Mouse (Mus musculus) c-Kit-positive CD71-positive TER-119-negative erythroid progenitor cells, embryonic 14.5 days (primary cell): ENCODE results near the gene Gng12.
"Not testable (repeated sequence)": the region's sequence is repeated elsewhere in the genome, so short reads cannot be mapped to it uniquely, and the experiment has no call there.

Source experiments
- DNase-seq: peaks from one replicate; pipeline ENCODE4 v3.0.0-alpha.2; 2013; ENCODE audit warnings: low read depth

Gng12 gene

GRCm38 (mm10) chr6:66955089-66955657, 59.0 kb downstream of the Gng12 start:
- DNase-seq: no peak

GRCm38 (mm10) chr6:66958466-66959235, 62.5 kb downstream of the Gng12 start:
- DNase-seq: no peak

DNA sequence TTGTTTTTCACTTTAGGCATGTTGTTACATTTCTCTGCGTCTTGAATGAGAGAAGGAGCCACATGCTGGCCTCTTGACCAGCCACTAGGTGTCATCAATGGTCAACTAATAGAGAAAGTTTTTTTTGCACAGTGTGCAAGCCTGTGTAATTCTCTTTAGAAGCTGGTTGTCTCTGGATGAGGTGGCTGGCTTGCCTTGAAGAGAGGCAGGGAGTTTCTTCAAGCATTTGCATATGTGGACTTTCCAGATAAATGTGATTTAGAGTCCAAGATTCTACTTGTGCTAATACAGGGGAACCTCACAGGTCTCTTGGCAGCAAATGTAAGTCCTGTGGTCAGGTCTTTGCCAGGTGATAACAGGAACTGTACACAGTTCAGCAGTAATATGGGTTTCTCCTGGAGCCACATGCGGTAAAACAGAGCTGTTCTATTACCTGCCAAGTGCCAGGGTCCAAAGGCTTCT, 66.4 kb downstream of the Gng12 start:
- peak; percentile 50 for DNase-seq

DNA sequence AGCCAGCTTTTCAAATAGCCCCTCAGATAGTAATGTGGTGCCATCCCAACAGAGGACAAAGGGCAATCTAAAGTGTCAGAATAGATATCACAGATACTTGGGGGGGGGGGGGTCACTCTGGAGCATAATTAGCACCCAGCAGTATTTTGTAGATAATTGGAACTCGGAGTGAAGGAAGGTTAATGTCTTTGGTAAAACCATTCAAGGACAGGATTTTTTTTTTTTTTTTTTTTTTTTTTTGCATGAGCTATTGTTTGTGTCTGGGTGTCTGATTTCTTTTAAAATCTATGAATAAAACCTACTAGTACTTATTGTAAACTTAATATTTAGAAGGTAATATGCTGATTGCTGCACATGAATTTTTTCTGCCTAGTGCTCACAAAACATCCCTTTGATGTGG, 66.9 kb downstream of the Gng12 start:
- no peak for DNase-seq

GRCm38 (mm10) chr6:66963651-66964050, 67.5 kb downstream of the Gng12 start:
- DNase-seq: not testable (repeated sequence)

DNA sequence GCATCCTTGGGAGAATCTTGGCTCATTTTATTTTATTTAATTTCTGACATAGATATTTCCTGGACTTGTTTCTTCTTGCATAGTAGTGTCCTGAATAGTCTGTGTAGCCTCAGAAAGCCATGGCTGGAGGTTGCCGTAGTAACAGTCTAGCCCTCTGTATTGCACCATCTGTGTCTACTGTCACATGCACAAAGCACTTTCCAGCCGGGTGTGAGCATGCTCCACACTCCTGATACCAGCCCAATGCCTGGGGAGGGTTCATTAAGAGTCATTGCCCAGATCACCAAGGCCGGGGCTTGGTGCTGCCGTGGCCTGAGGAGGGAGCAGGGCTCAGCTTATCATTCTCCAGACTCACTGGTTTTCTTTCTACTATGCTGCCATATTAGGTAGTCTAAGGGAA, 68.0 kb downstream of the Gng12 start:
- DNase-seq: no peak

- no peak for DNase-seq
These were observed 69.0 kb downstream of the Gng12 start for GRCm38 (mm10) chr6:66965203-66965602.

GRCm38 (mm10) chr6:66967788-66968187, 71.6 kb downstream of the Gng12 start:
- no peak for DNase-seq

- no peak for DNase-seq
These were observed 73.2 kb downstream of the Gng12 start for GRCm38 (mm10) chr6:66969446-66969845.

GRCm38 (mm10) chr6:66972300-66972699, 76.1 kb downstream of the Gng12 start:
- no peak for DNase-seq

- DNase-seq: no peak
These were observed 77.0 kb downstream of the Gng12 start for GRCm38 (mm10) chr6:66973180-66973579.

GRCm38 (mm10) chr6:66975522-66975921, 79.3 kb downstream of the Gng12 start:
- DNase-seq: no peak

DNA sequence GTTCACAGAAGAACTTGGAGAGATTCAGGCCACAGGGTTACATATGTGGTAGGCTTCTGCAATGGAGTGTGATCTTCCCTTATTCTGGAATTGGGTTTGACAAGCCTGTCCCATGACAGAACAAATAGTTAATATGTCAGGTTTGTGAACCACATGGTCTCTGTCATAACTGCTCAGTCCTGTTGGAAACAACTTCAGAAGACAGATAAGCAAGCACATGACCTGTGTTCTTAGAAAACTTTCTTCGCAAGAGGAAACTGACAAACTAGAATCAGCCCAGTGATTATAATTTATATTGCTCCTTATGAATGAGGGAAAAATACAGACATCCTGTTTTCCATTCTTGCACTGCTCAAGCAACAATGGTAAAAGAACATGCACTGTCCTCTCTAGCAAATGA, 83.0 kb downstream of the Gng12 start:
- no peak for DNase-seq

DNA sequence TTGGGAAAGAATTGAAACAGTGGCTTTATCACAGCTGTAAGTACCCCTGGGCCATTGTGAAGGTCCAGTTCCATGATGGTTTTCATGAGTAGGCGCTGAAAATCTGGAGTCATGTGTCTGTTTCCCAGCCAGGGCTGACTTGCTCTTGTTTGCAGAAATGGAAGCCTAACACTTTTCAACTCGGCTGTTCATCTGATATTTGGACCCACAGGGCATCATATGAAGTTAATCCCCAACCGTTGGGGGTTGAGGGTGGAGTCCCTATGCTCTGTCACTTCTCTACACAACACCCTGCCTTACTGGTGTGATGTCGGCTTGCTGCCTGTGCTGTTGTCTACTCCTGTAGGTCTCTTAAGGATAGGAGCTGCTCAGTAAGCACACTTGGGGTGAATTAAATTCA, 83.8 kb downstream of the Gng12 start:
- DNase-seq: no peak

DNA sequence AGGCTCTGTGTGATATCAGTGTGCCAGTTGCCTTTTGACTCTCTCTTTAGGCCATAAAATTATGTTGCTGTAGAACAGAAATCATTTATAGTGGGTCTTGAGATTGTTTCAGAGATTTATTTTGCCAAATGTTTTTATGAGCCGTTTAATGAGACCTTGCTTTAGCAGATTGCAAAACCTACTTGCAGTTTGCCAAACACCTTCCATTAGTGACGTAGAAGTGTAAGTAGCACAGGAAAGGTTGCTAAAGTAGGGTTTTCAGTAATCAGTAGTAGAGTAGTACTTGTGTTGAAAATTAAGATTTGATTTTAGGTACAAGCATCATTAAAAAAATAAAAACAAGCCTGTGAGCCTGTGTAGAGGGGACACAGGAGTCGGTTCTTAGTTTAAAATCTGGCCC, 85.2 kb downstream of the Gng12 start:
- DNase-seq: no peak

DNA sequence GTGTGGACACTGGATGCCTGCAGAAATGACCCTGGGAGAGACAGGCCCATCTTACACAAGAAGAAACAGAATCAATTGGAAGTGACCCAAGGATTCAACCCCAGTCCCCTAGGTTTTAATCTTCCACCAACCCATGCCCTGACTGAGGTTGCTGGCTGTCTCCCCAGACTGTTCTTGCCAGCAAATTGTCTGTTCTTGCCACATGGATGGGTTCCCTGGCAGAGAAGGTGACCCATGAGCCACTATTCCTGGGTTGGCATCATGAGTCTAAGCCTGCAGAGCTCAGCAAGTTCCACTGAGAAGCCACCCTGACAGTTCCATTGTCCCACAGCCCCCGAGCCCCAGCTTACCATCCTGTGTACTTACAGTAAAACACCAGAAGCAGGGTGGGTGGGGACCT, 85.7 kb downstream of the Gng12 start:
- DNase-seq: no peak

DNA sequence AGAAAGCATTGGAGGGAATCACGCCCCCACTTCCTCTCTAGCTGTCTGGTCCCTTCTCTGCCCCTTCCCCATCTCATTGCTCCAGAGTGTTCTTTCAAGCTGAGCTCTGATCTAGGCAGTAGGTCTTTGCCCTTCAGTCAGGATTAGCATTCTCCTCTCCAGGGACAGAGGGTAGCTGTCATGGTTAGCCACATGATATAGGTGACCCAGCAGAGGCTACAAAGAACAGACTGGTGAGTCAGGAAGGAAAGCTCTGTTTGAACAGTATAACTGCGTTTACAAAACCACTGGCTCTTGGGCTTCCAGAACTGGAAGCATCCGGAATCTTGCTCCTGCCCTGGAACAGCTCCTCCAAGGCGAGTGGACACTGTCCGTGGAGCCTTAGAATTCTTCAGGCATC, 87.9 kb downstream of the Gng12 start:
- DNase-seq: no peak

DNA sequence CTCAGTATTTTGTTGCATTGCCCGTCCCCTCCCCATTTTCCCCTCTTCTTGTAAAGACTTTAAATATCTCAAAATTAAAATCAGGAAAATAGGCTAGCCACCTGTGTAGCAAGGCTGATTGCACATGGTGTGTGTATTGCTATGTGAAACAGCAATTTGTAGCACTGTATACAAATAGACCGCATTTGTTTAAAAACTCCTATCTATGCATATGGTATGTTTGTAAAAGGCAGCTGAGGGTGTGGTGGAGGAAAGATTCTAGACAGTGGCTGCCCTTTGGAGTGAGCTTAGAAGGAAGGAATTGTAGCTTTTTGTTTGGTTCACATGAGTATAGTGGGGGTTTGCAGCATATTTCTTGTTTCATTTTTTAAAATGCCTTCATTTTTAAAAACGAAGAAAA, 88.5 kb downstream of the Gng12 start:
- DNase-seq: no peak

GRCm38 (mm10) chr6:66985500-66985899, 89.3 kb downstream of the Gng12 start:
- DNase-seq: no peak

DNA sequence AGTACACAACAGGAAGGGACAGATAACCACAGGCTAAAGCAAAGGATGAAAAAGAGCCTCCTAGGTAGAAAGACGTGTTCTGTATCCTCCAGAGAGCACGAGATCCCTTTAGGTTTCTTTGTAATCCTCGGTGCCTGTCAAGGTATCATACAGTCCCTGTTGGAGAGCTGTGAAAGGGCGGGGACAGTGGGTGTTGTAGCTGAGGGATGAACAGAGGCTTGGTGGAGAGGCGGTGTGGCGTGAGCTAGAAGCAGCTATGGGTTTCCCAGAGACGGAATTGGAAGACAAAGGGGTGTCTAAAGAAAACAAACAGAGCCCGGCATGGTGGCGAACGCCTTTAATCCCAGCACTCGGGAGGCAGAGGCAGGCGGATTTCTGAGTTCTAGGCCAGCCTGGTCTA, 89.9 kb downstream of the Gng12 start:
- no peak for DNase-seq

GRCm38 (mm10) chr6:66987643-66988042, 91.4 kb downstream of the Gng12 start:
- no peak for DNase-seq

- DNase-seq: no peak
These were observed 92.2 kb downstream of the Gng12 start for GRCm38 (mm10) chr6:66988363-66988762.

DNA sequence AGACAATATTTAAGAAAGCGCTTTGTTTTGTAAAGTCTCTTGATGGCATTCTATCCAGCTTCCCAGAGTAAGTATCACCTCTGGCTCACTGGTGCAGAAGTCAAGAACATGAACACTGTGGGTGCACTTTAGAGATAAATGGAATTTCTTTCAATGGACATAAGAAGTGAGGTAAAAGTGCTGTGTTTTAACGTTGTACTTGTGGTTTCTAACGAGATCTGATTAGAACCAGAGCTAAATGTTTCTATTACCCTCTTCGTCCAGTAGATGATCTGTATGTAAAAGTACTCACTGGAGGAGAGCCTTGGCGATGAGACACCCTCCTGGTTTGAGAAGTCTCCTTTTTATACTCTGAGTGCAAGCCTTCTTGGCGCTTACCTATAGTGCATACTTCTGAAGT, 92.8 kb downstream of the Gng12 start:
- DNase-seq: no peak

DNA sequence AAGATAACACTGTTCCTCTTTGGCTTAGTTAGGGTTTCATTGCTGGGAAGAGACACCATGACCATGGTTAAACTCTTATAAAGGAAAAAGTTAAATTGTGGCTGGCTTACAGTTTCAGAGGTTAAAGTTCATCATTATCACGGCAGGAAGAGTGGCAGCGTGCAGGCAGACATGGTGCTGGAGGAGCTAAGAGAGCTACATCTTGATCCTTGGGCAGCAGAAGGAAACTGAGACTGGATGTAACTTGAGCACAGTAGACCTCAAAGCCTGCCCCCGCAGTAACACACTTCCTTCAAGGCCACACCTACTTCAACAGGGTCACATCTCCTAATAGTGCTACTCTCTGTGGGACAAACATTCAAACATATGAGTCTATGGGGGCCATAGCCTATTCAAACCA, 93.3 kb downstream of the Gng12 start:
- DNase-seq: no peak
